Mouse (Mus musculus): Measurements from ENCODE around the gene Clstn1. TPM values are rescaled to one million over a fixed set of nuclear protein-coding genes. Genes with fewer than 3 reads are reported as not detected.

The Clstn1 gene
- polyA plus RNA-seq, 1 experiment, result 407 TPM

GRCm38 (mm10) chr4:149623711-149624110, 37.4 kb downstream of the Clstn1 start:
- TF ChIP-seq POLR2A (IDR thresholded peaks at IDR 0.05; ENCODE audit: extremely low read depth, insufficient read depth, low read length), result no peak
- TF ChIP-seq CTCF (IDR thresholded peaks at IDR 0.05; ENCODE audit: extremely low read depth, insufficient read depth, low read length), result no peak
- no peak overlapping the region for H3K4me3 ChIP-seq (ENCODE audit: insufficient read depth, low read length)
- H3K4me1 ChIP-seq (ENCODE audit: control insufficient read depth, insufficient read depth, low read length), result peaks cover 12% of the 10 kb centered on the region
- no peak overlapping the region for H3K27ac ChIP-seq (ENCODE audit: insufficient read depth, low read length)

- H3K4me1 ChIP-seq (ENCODE audit: control insufficient read depth, insufficient read depth, low read length), result peaks cover 14% of the 10 kb centered on the region
- H3K4me3 ChIP-seq (ENCODE audit: insufficient read depth, low read length), result no peak overlapping the region
- TF ChIP-seq POLR2A (IDR thresholded peaks at IDR 0.05; ENCODE audit: extremely low read depth, insufficient read depth, low read length), result no peak
- TF ChIP-seq CTCF (IDR thresholded peaks at IDR 0.05; ENCODE audit: extremely low read depth, insufficient read depth, low read length), result no peak
- no peak overlapping the region for H3K27ac ChIP-seq (ENCODE audit: insufficient read depth, low read length)
These were observed 40.5 kb downstream of the Clstn1 start for GRCm38 (mm10) chr4:149626809-149627208.

GRCm38 (mm10) chr4:149628372-149628771, 42.1 kb downstream of the Clstn1 start:
- peak; percentile 66 for TF ChIP-seq CTCF (IDR thresholded peaks at IDR 0.05; ENCODE audit: extremely low read depth, insufficient read depth, low read length)
- TF ChIP-seq POLR2A (IDR thresholded peaks at IDR 0.05; ENCODE audit: extremely low read depth, insufficient read depth, low read length), result no peak
- peaks cover 15% of the 10 kb centered on the region for H3K4me1 ChIP-seq (ENCODE audit: control insufficient read depth, insufficient read depth, low read length)
- no peak overlapping the region for H3K4me3 ChIP-seq (ENCODE audit: insufficient read depth, low read length)
- no peak overlapping the region for H3K27ac ChIP-seq (ENCODE audit: insufficient read depth, low read length)

- Histone ChIP-seq H3K4me3 (ENCODE audit: insufficient read depth, low read length) (no peak overlapping the region), H3K4me1 (ENCODE audit: control insufficient read depth, insufficient read depth, low read length) (peaks cover 13% of the 10 kb centered on the region), H3K27ac (ENCODE audit: insufficient read depth, low read length) (no peak overlapping the region)
- TF ChIP-seq POLR2A (IDR thresholded peaks at IDR 0.05; ENCODE audit: extremely low read depth, insufficient read depth, low read length) (no peak), CTCF (IDR thresholded peaks at IDR 0.05; ENCODE audit: extremely low read depth, insufficient read depth, low read length) (no peak)
These were observed 42.5 kb downstream of the Clstn1 start for GRCm38 (mm10) chr4:149628810-149629209.

GRCm38 (mm10) chr4:149632670-149633307, 46.5 kb downstream of the Clstn1 start:
- H3K4me3 ChIP-seq (ENCODE audit: insufficient read depth, low read length), result no peak overlapping the region
- TF ChIP-seq POLR2A (IDR thresholded peaks at IDR 0.05; ENCODE audit: extremely low read depth, insufficient read depth, low read length) (no peak), CTCF (IDR thresholded peaks at IDR 0.05; ENCODE audit: extremely low read depth, insufficient read depth, low read length) (no peak)
- no peak overlapping the region for H3K27ac ChIP-seq (ENCODE audit: insufficient read depth, low read length)
- H3K4me1 ChIP-seq (ENCODE audit: control insufficient read depth, insufficient read depth, low read length), result peaks cover 5% of the 10 kb centered on the region; the same call in 1 of the 2 replicates

- TF ChIP-seq POLR2A (IDR thresholded peaks at IDR 0.05; ENCODE audit: extremely low read depth, insufficient read depth, low read length) (no peak), CTCF (IDR thresholded peaks at IDR 0.05; ENCODE audit: extremely low read depth, insufficient read depth, low read length) (no peak)
These were observed 47.9 kb downstream of the Clstn1 start for GRCm38 (mm10) chr4:149634157-149634556.

GRCm38 (mm10) chr4:149634966-149635365, 48.7 kb downstream of the Clstn1 start:
- H3K27ac ChIP-seq (ENCODE audit: insufficient read depth, low read length), result no peak overlapping the region
- peaks cover 5% of the 10 kb centered on the region; the same call in 1 of the 2 replicates for H3K4me1 ChIP-seq (ENCODE audit: control insufficient read depth, insufficient read depth, low read length)
- H3K4me3 ChIP-seq (ENCODE audit: insufficient read depth, low read length), result no peak overlapping the region
- no peak for TF ChIP-seq POLR2A (IDR thresholded peaks at IDR 0.05; ENCODE audit: extremely low read depth, insufficient read depth, low read length)
- no peak for TF ChIP-seq CTCF (IDR thresholded peaks at IDR 0.05; ENCODE audit: extremely low read depth, insufficient read depth, low read length)

More at GRCm38 (mm10) chr4:149634157-149634556, 47.9 kb downstream of the Clstn1 start:
- H3K27ac ChIP-seq (ENCODE audit: insufficient read depth, low read length), result no peak overlapping the region
- H3K4me3 ChIP-seq (ENCODE audit: insufficient read depth, low read length), result no peak overlapping the region
- peaks cover 5% of the 10 kb centered on the region; the same call in 1 of the 2 replicates for H3K4me1 ChIP-seq (ENCODE audit: control insufficient read depth, insufficient read depth, low read length)

GRCm38 (mm10) chr4:149635915-149636415, 49.7 kb downstream of the Clstn1 start:
- H3K4me3 ChIP-seq (ENCODE audit: insufficient read depth, low read length), result no peak overlapping the region
- no peak overlapping the region for H3K27ac ChIP-seq (ENCODE audit: insufficient read depth, low read length)
- TF ChIP-seq CTCF (IDR thresholded peaks at IDR 0.05; ENCODE audit: extremely low read depth, insufficient read depth, low read length) (no peak), POLR2A (IDR thresholded peaks at IDR 0.05; ENCODE audit: extremely low read depth, insufficient read depth, low read length) (no peak)
- H3K4me1 ChIP-seq (ENCODE audit: control insufficient read depth, insufficient read depth, low read length), result peaks cover 5% of the 10 kb centered on the region; the same call in 1 of the 2 replicates

- H3K4me1 ChIP-seq (ENCODE audit: control insufficient read depth, insufficient read depth, low read length), result no peaks in the 10 kb centered on the region; the same call in 1 of the 2 replicates
- TF ChIP-seq CTCF (IDR thresholded peaks at IDR 0.05; ENCODE audit: extremely low read depth, insufficient read depth, low read length) (no peak), POLR2A (IDR thresholded peaks at IDR 0.05; ENCODE audit: extremely low read depth, insufficient read depth, low read length) (no peak)
- H3K27ac ChIP-seq (ENCODE audit: insufficient read depth, low read length), result no peak overlapping the region
These were observed 51.7 kb downstream of the Clstn1 start for GRCm38 (mm10) chr4:149637942-149638341.

GRCm38 (mm10) chr4:149640831-149641230, 54.6 kb downstream of the Clstn1 start:
- H3K27ac ChIP-seq (ENCODE audit: insufficient read depth, low read length), result no peak overlapping the region
- no peak overlapping the region for H3K4me3 ChIP-seq (ENCODE audit: insufficient read depth, low read length)
- TF ChIP-seq CTCF (IDR thresholded peaks at IDR 0.05; ENCODE audit: extremely low read depth, insufficient read depth, low read length), result no peak
- TF ChIP-seq POLR2A (IDR thresholded peaks at IDR 0.05; ENCODE audit: extremely low read depth, insufficient read depth, low read length), result no peak
- H3K4me1 ChIP-seq (ENCODE audit: control insufficient read depth, insufficient read depth, low read length), result no peaks in the 10 kb centered on the region

More at GRCm38 (mm10) chr4:149637942-149638341, 51.7 kb downstream of the Clstn1 start:
- no peak overlapping the region for H3K4me3 ChIP-seq (ENCODE audit: insufficient read depth, low read length)
